Mouse (Mus musculus): ENCODE results near the gene Add1. TPM values are rescaled to one million over a fixed set of nuclear protein-coding genes. Genes with fewer than 3 reads are reported as not detected.
A peak's percentile ranks its signal among the peaks of the same experiment; 100 is the strongest.

The Add1 gene
- polyA plus RNA-seq, 1 experiment from 2014 or later: 164 TPM

GRCm38 (mm10) chr5:34607100-34607880, 33.8 kb downstream of the Add1 start:
- 78% methylated on average over 8 of the region's 8 CpGs for WGBS
- peaks cover 93% of the 10 kb centered on the region for H3K36me3 ChIP-seq (ENCODE audit: control insufficient read depth, insufficient read depth, low read length)
- ATAC-seq (ENCODE audit: insufficient number of reproducible peaks, insufficient read depth, low FRiP score, low read depth): no peak

GRCm38 (mm10) chr5:34608226-34608625, 34.8 kb downstream of the Add1 start:
- Histone ChIP-seq H3K4me3 (ENCODE audit: control insufficient read depth in 1 of 2, insufficient read depth in 1 of 2, low read depth in 1 of 2, low read length in 2 of 2) (no peak overlapping the region), H3K4me1 (ENCODE audit: control insufficient read depth in 2 of 2, insufficient read depth in 2 of 2, low read length in 2 of 2) (peaks cover 0 to 4% of the 10 kb centered on the region in 2 experiments; a peak in 2 of 4 replicates), H3K27ac (replicated peaks in 1 of 2; ENCODE audit: control insufficient read depth in 1 of 2, insufficient read depth in 1 of 2, low read depth in 2 of 2, low read length in 2 of 2) (no peak overlapping the region), H3K4me2 (ENCODE audit: low read length) (no peak overlapping the region), H3K9me3 (ENCODE audit: control insufficient read depth, low read length) (no peaks in the 10 kb centered on the region), H3K36me3 (ENCODE audit: control insufficient read depth, insufficient read depth, low read length) (peaks cover 92% of the 10 kb centered on the region), H3K27me3 (ENCODE audit: control insufficient read depth, insufficient read depth, low read length) (no peaks in the 10 kb centered on the region), H3K9ac (ENCODE audit: low read length) (no peak overlapping the region)
- ATAC-seq (ENCODE audit: insufficient number of reproducible peaks, insufficient read depth, low FRiP score, low read depth): no peak
- WGBS: 32% methylated on average over 3 of the region's 3 CpGs

More at GRCm38 (mm10) chr5:34607100-34607880, 33.8 kb downstream of the Add1 start:
- Histone ChIP-seq H3K4me3 (ENCODE audit: control insufficient read depth in 1 of 2, insufficient read depth in 1 of 2, low read depth in 1 of 2, low read length in 2 of 2) (no peak overlapping the region), H3K9ac (ENCODE audit: low read length) (no peak overlapping the region), H3K27ac (replicated peaks in 1 of 2; ENCODE audit: control insufficient read depth in 1 of 2, insufficient read depth in 1 of 2, low read depth in 2 of 2, low read length in 2 of 2) (no peak overlapping the region), H3K27me3 (ENCODE audit: control insufficient read depth, insufficient read depth, low read length) (no peaks in the 10 kb centered on the region), H3K4me2 (ENCODE audit: low read length) (no peak overlapping the region), H3K9me3 (ENCODE audit: control insufficient read depth, low read length) (no peaks in the 10 kb centered on the region), H3K4me1 (ENCODE audit: control insufficient read depth in 2 of 2, insufficient read depth in 2 of 2, low read length in 2 of 2) (peaks cover 0 to 4% of the 10 kb centered on the region in 2 experiments; a peak in 2 of 4 replicates)

GRCm38 (mm10) chr5:34609966-34610365, 36.5 kb downstream of the Add1 start:
- ATAC-seq (ENCODE audit: insufficient number of reproducible peaks, insufficient read depth, low FRiP score, low read depth): no peak
- H3K27ac ChIP-seq (replicated peaks in 1 of 2; ENCODE audit: control insufficient read depth in 1 of 2, insufficient read depth in 1 of 2, low read depth in 2 of 2, low read length in 2 of 2): no peak overlapping the region
- peaks cover 95% of the 10 kb centered on the region for H3K36me3 ChIP-seq (ENCODE audit: control insufficient read depth, insufficient read depth, low read length)
- peaks cover 0 to 4% of the 10 kb centered on the region in 2 experiments; a peak in 2 of 4 replicates for H3K4me1 ChIP-seq (ENCODE audit: control insufficient read depth in 2 of 2, insufficient read depth in 2 of 2, low read length in 2 of 2)
- no peak overlapping the region for H3K9ac ChIP-seq (ENCODE audit: low read length)
- no peak overlapping the region for H3K4me3 ChIP-seq (ENCODE audit: control insufficient read depth in 1 of 2, insufficient read depth in 1 of 2, low read depth in 1 of 2, low read length in 2 of 2)
- no peaks in the 10 kb centered on the region for H3K9me3 ChIP-seq (ENCODE audit: control insufficient read depth, low read length)
- no peak overlapping the region for H3K4me2 ChIP-seq (ENCODE audit: low read length)
- no peaks in the 10 kb centered on the region for H3K27me3 ChIP-seq (ENCODE audit: control insufficient read depth, insufficient read depth, low read length)
- 90% methylated on average over 4 of the region's 4 CpGs for WGBS

GRCm38 (mm10) chr5:34632996-34633395, 59.5 kb downstream of the Add1 start:
- no peak overlapping the region for H3K4me2 ChIP-seq (ENCODE audit: low read length)
- H3K4me1 ChIP-seq (ENCODE audit: control insufficient read depth in 2 of 2, insufficient read depth in 2 of 2, low read length in 2 of 2): peaks cover 4 to 17% of the 10 kb centered on the region in 2 experiments
- no peaks in the 10 kb centered on the region for H3K27me3 ChIP-seq (ENCODE audit: control insufficient read depth, insufficient read depth, low read length)
- no peaks in the 10 kb centered on the region for H3K9me3 ChIP-seq (ENCODE audit: control insufficient read depth, low read length)
- WGBS: 83% methylated on average over 2 of the region's 2 CpGs
- H3K9ac ChIP-seq (ENCODE audit: low read length): no peak overlapping the region
- no peak overlapping the region for H3K4me3 ChIP-seq (ENCODE audit: control insufficient read depth in 1 of 2, insufficient read depth in 1 of 2, low read depth in 1 of 2, low read length in 2 of 2)
- H3K36me3 ChIP-seq (ENCODE audit: control insufficient read depth, insufficient read depth, low read length): peaks cover 82% of the 10 kb centered on the region
- ATAC-seq (ENCODE audit: insufficient number of reproducible peaks, insufficient read depth, low FRiP score, low read depth): no peak
- no peak overlapping the region for H3K27ac ChIP-seq (replicated peaks in 1 of 2; ENCODE audit: control insufficient read depth in 1 of 2, insufficient read depth in 1 of 2, low read depth in 2 of 2, low read length in 2 of 2)

- no peaks in the 10 kb centered on the region for H3K9me3 ChIP-seq (ENCODE audit: control insufficient read depth, low read length)
- H3K4me2 ChIP-seq (ENCODE audit: low read length): no peak overlapping the region
- no peak overlapping the region for H3K4me3 ChIP-seq (ENCODE audit: control insufficient read depth in 1 of 2, insufficient read depth in 1 of 2, low read depth in 1 of 2, low read length in 2 of 2)
- H3K27ac ChIP-seq (replicated peaks in 1 of 2; ENCODE audit: control insufficient read depth in 1 of 2, insufficient read depth in 1 of 2, low read depth in 2 of 2, low read length in 2 of 2): no peak overlapping the region
- peaks cover 4 to 17% of the 10 kb centered on the region in 2 experiments for H3K4me1 ChIP-seq (ENCODE audit: control insufficient read depth in 2 of 2, insufficient read depth in 2 of 2, low read length in 2 of 2)
- no peak for ATAC-seq (ENCODE audit: insufficient number of reproducible peaks, insufficient read depth, low FRiP score, low read depth)
- 57% methylated on average over 4 of the region's 4 CpGs for WGBS
- H3K27me3 ChIP-seq (ENCODE audit: control insufficient read depth, insufficient read depth, low read length): no peaks in the 10 kb centered on the region
- H3K9ac ChIP-seq (ENCODE audit: low read length): no peak overlapping the region
- peaks cover 82% of the 10 kb centered on the region for H3K36me3 ChIP-seq (ENCODE audit: control insufficient read depth, insufficient read depth, low read length)
Measured at GRCm38 (mm10) chr5:34633641-34634040, 60.2 kb downstream of the Add1 start.

GRCm38 (mm10) chr5:34634746-34635400, 61.4 kb downstream of the Add1 start:
- ATAC-seq (ENCODE audit: insufficient number of reproducible peaks, insufficient read depth, low FRiP score, low read depth): no peak
- no peaks in the 10 kb centered on the region for H3K27me3 ChIP-seq (ENCODE audit: control insufficient read depth, insufficient read depth, low read length)
- peaks cover 4 to 17% of the 10 kb centered on the region in 2 experiments for H3K4me1 ChIP-seq (ENCODE audit: control insufficient read depth in 2 of 2, insufficient read depth in 2 of 2, low read length in 2 of 2)
- no peak overlapping the region for H3K27ac ChIP-seq (replicated peaks in 1 of 2; ENCODE audit: control insufficient read depth in 1 of 2, insufficient read depth in 1 of 2, low read depth in 2 of 2, low read length in 2 of 2)
- no peaks in the 10 kb centered on the region for H3K9me3 ChIP-seq (ENCODE audit: control insufficient read depth, low read length)
- 89% methylated on average over 13 of the region's 13 CpGs for WGBS
- H3K9ac ChIP-seq (ENCODE audit: low read length): no peak overlapping the region
- H3K4me2 ChIP-seq (ENCODE audit: low read length): no peak overlapping the region
- no peak overlapping the region for H3K4me3 ChIP-seq (ENCODE audit: control insufficient read depth in 1 of 2, insufficient read depth in 1 of 2, low read depth in 1 of 2, low read length in 2 of 2)
- peaks cover 82% of the 10 kb centered on the region for H3K36me3 ChIP-seq (ENCODE audit: control insufficient read depth, insufficient read depth, low read length)

GRCm38 (mm10) chr5:34635665-34636192, 62.3 kb downstream of the Add1 start:
- H3K9ac ChIP-seq (ENCODE audit: low read length): peak overlapping the region; percentile 87
- no peaks in the 10 kb centered on the region for H3K27me3 ChIP-seq (ENCODE audit: control insufficient read depth, insufficient read depth, low read length)
- H3K4me1 ChIP-seq (ENCODE audit: control insufficient read depth in 2 of 2, insufficient read depth in 2 of 2, low read length in 2 of 2): peaks cover 4 to 17% of the 10 kb centered on the region in 2 experiments
- H3K4me3 ChIP-seq (ENCODE audit: control insufficient read depth in 1 of 2, insufficient read depth in 1 of 2, low read depth in 1 of 2, low read length in 2 of 2): peak overlapping the region; percentile 64 to 77; a peak in 3 of 4 replicates
- ATAC-seq (ENCODE audit: insufficient number of reproducible peaks, insufficient read depth, low FRiP score, low read depth): no peak
- peak overlapping the region in 1 of 2 experiments; percentile 90; a peak in 2 of 4 replicates for H3K27ac ChIP-seq (replicated peaks in 1 of 2; ENCODE audit: control insufficient read depth in 1 of 2, insufficient read depth in 1 of 2, low read depth in 2 of 2, low read length in 2 of 2)
- 47% methylated on average over 10 of the region's 10 CpGs for WGBS
- H3K4me2 ChIP-seq (ENCODE audit: low read length): peak overlapping the region; percentile 98
- H3K36me3 ChIP-seq (ENCODE audit: control insufficient read depth, insufficient read depth, low read length): peaks cover 82% of the 10 kb centered on the region
- no peaks in the 10 kb centered on the region for H3K9me3 ChIP-seq (ENCODE audit: control insufficient read depth, low read length)

All from heart, embryonic 14.5 days (tissue).